Mouse (Mus musculus) lung, adult 18-20 months (tissue): ENCODE results near the gene Bahd1.
A peak's percentile ranks its signal among the peaks of the same experiment; 100 is the strongest.

Experiments
- DNase-seq, 2 experiments: peaks; one replicate each; pipeline ENCODE4 v3.0.0; 2022; ENCODE audit warnings: mixed read lengths in 2 of 2

Gene Bahd1

GRCm38 (mm10) chr2:118899981-118900825 lies at the start of gene Bahd1:
Bahd1 (plus strand) TSS chr2:118900377.
- DNase-seq = peak; percentile 49 to 66

GRCm38 (mm10) chr2:118851756-118852155 lies 48.4 kb upstream of the Bahd1 start:
- DNase-seq = no peak

GRCm38 (mm10) chr2:118861454-118862339 lies 38.5 kb upstream of the Bahd1 start, which contains the start of gene Ivd:
Ivd (plus strand) TSS chr2:118861954.
- peak; percentile 95 to 97 for DNase-seq

GRCm38 (mm10) chr2:118862340-118862675 lies 37.9 kb upstream of the Bahd1 start:
- DNase-seq = no peak

GRCm38 (mm10) chr2:118870601-118871000 lies 29.6 kb upstream of the Bahd1 start:
- DNase-seq = no peak

GRCm38 (mm10) chr2:118871032-118871431 lies 29.1 kb upstream of the Bahd1 start:
- DNase-seq = peak in 1 of 2 experiments; percentile 18

GRCm38 (mm10) chr2:118873018-118873417 lies 27.2 kb upstream of the Bahd1 start:
- peak in 1 of 2 experiments; percentile 17 for DNase-seq

GRCm38 (mm10) chr2:118873890-118874430 lies 26.2 kb upstream of the Bahd1 start:
- no peak for DNase-seq

GRCm38 (mm10) chr2:118875316-118875715 lies 24.9 kb upstream of the Bahd1 start:
- DNase-seq = no peak

- DNase-seq = no peak
Observed at GRCm38 (mm10) chr2:118876453-118876852, 23.7 kb upstream of the Bahd1 start.

- DNase-seq = no peak
Observed at GRCm38 (mm10) chr2:118881019-118881418, 19.2 kb upstream of the Bahd1 start.

- DNase-seq = no peak
Observed at GRCm38 (mm10) chr2:118881956-118882355, 18.2 kb upstream of the Bahd1 start.

GRCm38 (mm10) chr2:118882840-118883679 lies 17.1 kb upstream of the Bahd1 start:
- peak; percentile 82 to 86 for DNase-seq

- DNase-seq = no peak
Observed at GRCm38 (mm10) chr2:118887440-118887839, 12.7 kb upstream of the Bahd1 start.

- DNase-seq = peak; percentile 42 to 46
Observed at GRCm38 (mm10) chr2:118887845-118888548, 12.2 kb upstream of the Bahd1 start.

GRCm38 (mm10) chr2:118891173-118891572 lies 9.0 kb upstream of the Bahd1 start:
- DNase-seq = no peak

GRCm38 (mm10) chr2:118895990-118896913 lies 3.9 kb upstream of the Bahd1 start:
- DNase-seq = peak; percentile 49 to 62

GRCm38 (mm10) chr2:118896914-118897291 lies 3.3 kb upstream of the Bahd1 start:
- DNase-seq = no peak

- DNase-seq = no peak
Observed at GRCm38 (mm10) chr2:118897392-118897791, 2.8 kb upstream of the Bahd1 start.

GRCm38 (mm10) chr2:118897808-118898207 lies 2.4 kb upstream of the Bahd1 start:
- no peak for DNase-seq

GRCm38 (mm10) chr2:118898771-118899170 lies 1.4 kb upstream of the Bahd1 start:
- DNase-seq = no peak
